Mouse (Mus musculus) hindbrain, postnatal 0 days (tissue): ENCODE data around the gene Prdm16. TPM values are rescaled to one million over a fixed set of nuclear protein-coding genes. Genes with fewer than 3 reads are reported as not detected.

ENCODE experiments used
- ATAC-seq: fragments of 200-750 bp; cut with Nextera tagmentation; 2 replicates; pipeline ENCODE4 v1.8.0; 2017; ENCODE audit warnings: mild to moderate bottlenecking, moderate TSS enrichment, moderate library complexity
- DNase-seq: peaks from one replicate; pipeline ENCODE4 v3.0.0-alpha.2; 2015; ENCODE audit warnings: low spot score
- H3K27ac ChIP-seq: fragments of 300-500 bp; sonication (generic); 2 replicates; pipeline ENCODE4 v1.5.1; 2014; ENCODE audit warnings: mild to moderate bottlenecking
- H3K27me3 ChIP-seq: fragments of 300-500 bp; sonication (generic); 2 replicates; pipeline ENCODE4 v1.6.1; 2014; ENCODE audit warnings: low read length, mixed read lengths; ENCODE audit not compliant: insufficient read depth
- H3K36me3 ChIP-seq: fragments of 300-500 bp; sonication (generic); 2 replicates; pipeline ENCODE4 v1.6.1; 2014; ENCODE audit warnings: low read length, mixed read lengths; ENCODE audit not compliant: insufficient read depth
- H3K4me1 ChIP-seq: fragments of 300-500 bp; sonication (generic); 2 replicates; pipeline ENCODE4 v1.6.1; 2014; ENCODE audit warnings: antibody characterized with exemption, low read length, mixed read lengths; ENCODE audit not compliant: insufficient read depth
- H3K4me2 ChIP-seq: fragments of 300-500 bp; sonication (generic); 2 replicates; pipeline ENCODE4 v1.6.1; 2014; ENCODE audit warnings: low read depth, mild to moderate bottlenecking, low read length, moderate library complexity, mixed read lengths
- H3K4me3 ChIP-seq: fragments of 300-500 bp; sonication (generic); 2 replicates; pipeline ENCODE4 v1.5.1; 2014; ENCODE audit warnings: low read length
- H3K9ac ChIP-seq: fragments of 300-500 bp; sonication (generic); replicated peaks from 2 replicates; pipeline ENCODE4 v1.6.1; 2014; ENCODE audit warnings: mild to moderate bottlenecking, low read length, moderate library complexity, mixed read lengths
- H3K9me3 ChIP-seq: fragments of 300-500 bp; sonication (generic); 2 replicates; pipeline ENCODE4 v1.6.1; 2016; ENCODE audit warnings: low read length, mixed read lengths
- CTCF ChIP-seq: IDR thresholded peaks from 2 replicates; pipeline ENCODE4 v1.5.1; 2016; ENCODE audit warnings: antibody characterized with exemption, control low read depth, low read depth
- WGBS: fragments of 180-500 bp; shearing (Covaris S2); extraction: QIAGEN DNeasy Blood & Tissue Kit; methylation state at CpG from one replicate; pipeline ENCODE4 v1.1.7; 2014; 5-methylcytosine and 5-hydroxymethylcytosine counted together
- polyA plus RNA-seq: library from polyadenylated mRNA; unstranded; fragments of >200 nt; fragmentation: Nextera tagmentation; extraction: Ambion mirVana; gene quantifications from 2 replicates; pipeline ENCODE4 v1.2.1, GENCODE M21; 2015
- total RNA-seq: library from RNA; depleted of rRNA; stranded (reverse); fragments of >200 nt; gene quantifications from 2 replicates; pipeline ENCODE4 v1.2.3, GENCODE M21; 2014

Prdm16 gene
- total and polyA plus RNA-seq, 2 experiments from 2014 or later = 5.3 to 10.5 TPM

DNA sequence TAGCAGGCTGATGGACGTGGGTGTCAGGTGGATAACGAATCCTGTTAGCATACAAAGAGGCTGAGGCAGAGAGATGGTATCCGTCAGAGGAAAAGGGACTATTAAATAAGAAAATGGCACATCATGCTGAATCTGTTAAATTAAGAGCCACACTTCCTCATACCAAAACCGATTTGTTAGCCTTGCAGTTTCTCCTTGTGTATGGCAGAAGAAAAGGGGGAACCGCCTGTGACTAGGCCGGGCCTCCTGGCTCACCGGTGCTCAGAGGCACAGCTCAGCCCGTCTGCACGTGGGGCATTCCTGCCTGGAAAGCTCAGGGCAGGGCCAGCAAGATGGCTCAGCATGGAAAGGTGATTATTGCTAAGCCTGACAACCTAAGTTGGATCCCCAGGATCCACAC is 171.6 kb downstream of the Prdm16 start:
- Histone ChIP-seq H3K27me3 (peaks cover 5% of the 10 kb centered on the region; the same call in 1 of the 2 replicates), H3K36me3 (no peaks in the 10 kb centered on the region), H3K9me3 (no peaks in the 10 kb centered on the region), H3K4me1 (no peaks in the 10 kb centered on the region), H3K27ac (no peak overlapping the region), H3K9ac (no peak overlapping the region), H3K4me2 (no peak overlapping the region), H3K4me3 (no peak overlapping the region)
- ATAC-seq = no peak
- no peak for DNase-seq
- TF ChIP-seq CTCF = no peak
- WGBS = 64% methylated on average over 9 of the region's 9 CpGs

DNA sequence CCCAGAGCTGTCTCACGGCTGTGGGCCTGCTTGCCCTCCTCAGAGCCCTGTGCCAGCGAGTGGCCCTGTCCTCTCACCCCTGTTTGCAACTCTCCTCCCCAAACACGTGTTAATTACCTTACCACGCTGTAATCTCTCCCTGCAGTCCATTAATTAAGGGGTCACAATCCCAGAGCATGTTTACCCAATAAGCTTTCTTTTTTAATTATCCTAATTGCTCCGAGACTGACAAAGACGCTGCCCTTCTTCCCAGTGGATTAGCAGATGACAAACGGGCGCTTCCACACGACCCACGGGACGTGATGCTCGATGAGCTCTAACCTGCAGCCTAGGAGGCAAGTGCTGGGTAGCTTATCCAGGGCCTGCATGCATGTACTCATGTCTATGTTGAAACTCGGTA is 176.7 kb downstream of the Prdm16 start:
- no peaks in the 10 kb centered on the region for H3K36me3 ChIP-seq
- H3K9me3 ChIP-seq = no peaks in the 10 kb centered on the region
- no peak overlapping the region for H3K4me2 ChIP-seq
- H3K27ac ChIP-seq = no peak overlapping the region
- ATAC-seq (no peak), DNase-seq (no peak)
- no peak for TF ChIP-seq CTCF
- H3K4me3 ChIP-seq = no peak overlapping the region
- WGBS = 54% methylated on average over 13 of the region's 13 CpGs
- H3K9ac ChIP-seq = no peak overlapping the region
- H3K4me1 ChIP-seq = no peaks in the 10 kb centered on the region
- no peaks in the 10 kb centered on the region for H3K27me3 ChIP-seq

DNA sequence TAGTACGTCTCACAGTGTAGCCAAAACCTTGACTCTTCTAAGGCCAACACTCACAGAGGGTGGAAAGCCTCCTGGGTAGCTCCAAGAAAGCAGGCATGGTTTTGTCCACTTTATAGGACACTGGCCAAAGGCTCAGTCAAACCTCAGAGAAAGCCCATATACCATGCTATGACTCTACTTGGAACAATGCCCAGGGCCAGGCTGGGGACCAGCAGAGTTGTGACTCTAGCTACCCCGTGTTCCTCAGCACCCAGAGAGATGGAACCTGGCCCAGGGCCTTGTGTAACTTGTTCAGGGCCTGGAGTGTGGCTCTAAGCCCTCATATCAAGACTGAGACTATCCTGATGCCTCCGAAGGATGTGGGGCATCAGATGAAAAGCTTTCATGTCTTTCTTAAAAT is 178.9 kb downstream of the Prdm16 start:
- no peak overlapping the region for H3K4me2 ChIP-seq
- H3K9ac ChIP-seq = no peak overlapping the region
- ATAC-seq (no peak), DNase-seq (no peak)
- peaks cover 6% of the 10 kb centered on the region; the same call in 1 of the 2 replicates for H3K4me1 ChIP-seq
- no peak overlapping the region for H3K4me3 ChIP-seq
- no peaks in the 10 kb centered on the region for H3K36me3 ChIP-seq
- no peak for TF ChIP-seq CTCF
- no peaks in the 10 kb centered on the region for H3K27me3 ChIP-seq
- WGBS = 77% methylated on average over 3 of the region's 3 CpGs
- H3K9me3 ChIP-seq = no peaks in the 10 kb centered on the region
- H3K27ac ChIP-seq = no peak overlapping the region

DNA sequence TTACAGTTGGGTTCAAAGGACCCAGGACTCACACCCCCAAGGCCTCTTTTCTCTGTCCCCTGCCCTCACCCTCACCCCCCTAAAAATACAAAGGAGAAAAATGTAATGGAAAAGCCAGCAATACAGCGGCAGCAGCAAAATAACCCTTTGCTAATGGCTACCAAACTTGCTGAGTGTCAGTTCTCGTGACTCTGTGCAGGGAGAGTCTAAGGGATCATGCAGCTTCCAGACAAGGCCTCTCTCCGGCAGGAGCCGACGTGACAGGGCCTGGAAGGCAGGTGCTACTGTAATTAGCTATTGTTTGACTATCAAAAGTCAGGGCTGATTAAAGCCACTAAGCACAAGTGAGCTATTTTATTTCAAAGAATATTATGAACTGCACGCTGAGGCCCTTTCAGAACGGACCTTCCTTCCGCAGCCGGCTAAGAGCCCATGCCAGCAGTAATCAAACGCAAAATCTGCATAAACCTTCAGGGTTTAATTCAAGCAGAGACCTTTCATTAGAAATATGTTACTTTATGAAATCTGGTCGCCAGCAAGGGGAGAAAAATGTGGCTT is 180.3 kb downstream of the Prdm16 start:
- Histone ChIP-seq H3K9ac (no peak overlapping the region), H3K4me1 (peaks cover 6% of the 10 kb centered on the region; the same call in 1 of the 2 replicates), H3K9me3 (no peaks in the 10 kb centered on the region), H3K27ac (no peak overlapping the region), H3K4me2 (no peak overlapping the region), H3K27me3 (no peaks in the 10 kb centered on the region), H3K36me3 (no peaks in the 10 kb centered on the region), H3K4me3 (no peak overlapping the region)
- 50% methylated on average over 11 of the region's 11 CpGs for WGBS
- no peak for DNase-seq
- no peak for ATAC-seq
- TF ChIP-seq CTCF = no peak

DNA sequence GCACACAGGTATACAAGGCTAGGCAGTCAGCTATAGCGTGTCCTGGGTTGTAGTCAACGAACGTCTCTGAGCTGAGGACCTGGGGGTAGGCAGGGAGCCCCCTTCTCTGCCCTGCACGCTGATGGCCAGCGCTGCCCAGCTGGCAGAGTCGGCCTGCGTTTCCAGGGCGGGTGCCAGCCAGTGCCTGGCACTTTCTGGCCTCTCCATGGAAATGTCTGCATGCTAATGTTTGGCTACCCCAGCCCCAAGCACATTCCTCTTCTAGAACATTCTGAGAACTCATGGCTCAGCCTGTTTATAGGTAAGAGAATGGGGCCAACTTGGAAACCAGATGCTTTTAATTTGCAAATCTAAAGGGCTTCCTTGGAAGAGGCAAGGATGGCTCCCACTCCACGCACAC is 186.2 kb downstream of the Prdm16 start:
- TF ChIP-seq CTCF = no peak
- no peak overlapping the region for H3K9ac ChIP-seq
- H3K36me3 ChIP-seq = no peaks in the 10 kb centered on the region
- ATAC-seq = peak; percentile 37; the same call in 1 of the 2 replicates
- DNase-seq = peak; percentile 56
- peaks cover 6% of the 10 kb centered on the region; the same call in 1 of the 2 replicates for H3K4me1 ChIP-seq
- no peak overlapping the region for H3K4me2 ChIP-seq
- no peak overlapping the region for H3K4me3 ChIP-seq
- WGBS = 75% methylated on average over 9 of the region's 9 CpGs
- peaks cover 6% of the 10 kb centered on the region; the same call in 1 of the 2 replicates for H3K27me3 ChIP-seq
- H3K9me3 ChIP-seq = no peaks in the 10 kb centered on the region
- H3K27ac ChIP-seq = no peak overlapping the region

DNA sequence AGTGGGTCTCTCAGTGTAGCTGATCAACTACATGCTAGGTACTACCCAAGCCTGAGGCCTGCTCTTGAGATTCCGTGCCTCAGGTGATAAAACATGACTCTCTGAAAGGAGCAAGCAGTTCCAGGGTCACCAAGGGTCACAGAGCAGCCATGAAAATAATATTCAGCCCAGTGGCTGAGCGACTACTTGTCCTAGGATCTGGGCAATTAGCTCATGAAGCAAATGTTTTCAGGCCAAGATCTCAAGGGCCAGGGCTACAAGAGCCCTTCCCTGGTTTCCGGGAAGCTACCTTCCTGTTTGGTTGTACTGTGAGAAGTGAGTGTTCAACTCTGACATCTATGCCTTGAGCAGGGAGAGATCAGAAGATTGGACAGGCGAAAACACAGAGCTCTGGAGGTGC is 186.6 kb downstream of the Prdm16 start:
- no peak for TF ChIP-seq CTCF

DNA sequence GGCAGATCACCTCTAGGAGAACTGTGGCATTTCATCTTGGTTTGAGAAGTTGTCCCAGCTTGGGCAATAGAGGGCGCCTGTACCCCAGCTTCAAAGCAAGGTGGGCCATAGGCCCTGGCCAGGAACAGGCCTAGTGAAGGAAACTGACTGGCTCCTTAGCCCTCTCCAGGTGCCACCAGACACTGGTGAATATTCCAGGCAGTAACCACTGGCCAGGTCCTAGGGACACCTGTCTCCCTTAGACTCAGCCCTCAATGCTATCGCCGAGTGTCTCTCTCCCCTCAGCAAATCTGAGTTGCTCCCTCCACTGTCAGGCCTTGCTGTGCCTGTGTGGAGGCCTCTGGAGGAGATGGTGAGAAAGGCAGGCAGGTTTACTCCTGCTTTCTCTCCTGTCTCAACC is 187.3 kb downstream of the Prdm16 start:
- Histone ChIP-seq H3K36me3 (no peaks in the 10 kb centered on the region), H3K9me3 (no peaks in the 10 kb centered on the region), H3K27ac (no peak overlapping the region), H3K4me3 (no peak overlapping the region), H3K4me2 (no peak overlapping the region), H3K4me1 (peaks cover 5% of the 10 kb centered on the region; the same call in 1 of the 2 replicates), H3K27me3 (peaks cover 6% of the 10 kb centered on the region; the same call in 1 of the 2 replicates), H3K9ac (no peak overlapping the region)
- WGBS = 16% methylated on average over 3 of the region's 3 CpGs
- TF ChIP-seq CTCF = peak; percentile 76
- peak; percentile 53 for ATAC-seq
- peak; percentile 76 for DNase-seq

More for the DNA sequence above, 186.6 kb downstream of the Prdm16 start:
- no peak overlapping the region for H3K4me3 ChIP-seq
- ATAC-seq = no peak
- no peak overlapping the region for H3K27ac ChIP-seq
- no peak overlapping the region for H3K4me2 ChIP-seq
- H3K9ac ChIP-seq = no peak overlapping the region
- DNase-seq = no peak
- peaks cover 6% of the 10 kb centered on the region; the same call in 1 of the 2 replicates for H3K4me1 ChIP-seq
- peaks cover 6% of the 10 kb centered on the region; the same call in 1 of the 2 replicates for H3K27me3 ChIP-seq
- WGBS = 80% methylated on average over 4 of the region's 4 CpGs
- no peaks in the 10 kb centered on the region for H3K36me3 ChIP-seq
- H3K9me3 ChIP-seq = no peaks in the 10 kb centered on the region
